Mouse (Mus musculus) lung, embryonic 14.5 days (tissue): ENCODE data around the gene Gm49384. TPM values are rescaled to one million over a fixed set of nuclear protein-coding genes. Genes with fewer than 3 reads are reported as not detected.

ENCODE experiments used
- ATAC-seq: fragments of 200-750 bp; cut with Nextera tagmentation; 2 replicates; pipeline ENCODE4 v1.8.0; 2017; ENCODE audit warnings: mild to moderate bottlenecking, moderate TSS enrichment, moderate library complexity; ENCODE audit not compliant: insufficient read depth
- DNase-seq: peaks from one replicate; pipeline ENCODE4 v3.0.0-alpha.2; 2015
- H3K27ac ChIP-seq: fragments of 300-500 bp; sonication (generic); 2 replicates; pipeline ENCODE4 v1.5.1; 2014; ENCODE audit warnings: low read depth, mild to moderate bottlenecking, moderate library complexity
- H3K27me3 ChIP-seq: fragments of 300-500 bp; sonication (generic); 2 replicates; pipeline ENCODE4 v1.6.1; 2014; ENCODE audit warnings: low read length, control low read depth; ENCODE audit not compliant: insufficient read depth
- H3K36me3 ChIP-seq: fragments of 300-500 bp; sonication (generic); 2 replicates; pipeline ENCODE4 v1.6.1; 2014; ENCODE audit warnings: control low read depth; ENCODE audit not compliant: insufficient read depth
- H3K4me1 ChIP-seq: fragments of 300-500 bp; sonication (generic); 2 replicates; pipeline ENCODE4 v1.6.1; 2014; ENCODE audit warnings: antibody characterized with exemption, control low read depth; ENCODE audit not compliant: insufficient read depth
- H3K4me2 ChIP-seq: fragments of 300-500 bp; sonication (generic); 2 replicates; pipeline ENCODE4 v1.6.1; 2014; ENCODE audit warnings: mild to moderate bottlenecking
- H3K4me3 ChIP-seq: fragments of 300-500 bp; sonication (generic); 2 replicates; pipeline ENCODE4 v1.5.1; 2014; ENCODE audit warnings: low read depth, low read length
- H3K9ac ChIP-seq: fragments of 300-500 bp; sonication (generic); 2 replicates; pipeline ENCODE4 v1.6.1; 2014
- H3K9me3 ChIP-seq: fragments of 300-500 bp; sonication (generic); 2 replicates; pipeline ENCODE4 v1.6.1; 2016; ENCODE audit warnings: low read depth, low read length, control low read depth
- CTCF ChIP-seq: IDR thresholded peaks from 2 replicates; pipeline ENCODE4 v1.5.1; 2016; ENCODE audit warnings: antibody characterized with exemption, low read depth
- WGBS: fragments of 180-500 bp; shearing (Covaris S2); extraction: QIAGEN DNeasy Blood & Tissue Kit; methylation state at CpG from one replicate; pipeline ENCODE4 v1.1.7; 2014; 5-methylcytosine and 5-hydroxymethylcytosine counted together
- polyA plus RNA-seq: library from polyadenylated mRNA; unstranded; fragments of >200 nt; fragmentation: Nextera tagmentation; extraction: Ambion mirVana; gene quantifications from 2 replicates; pipeline ENCODE4 v1.2.1, GENCODE M21; 2014

The Gm49384 gene
- polyA plus RNA-seq, 1 experiment from 2014 or later: 28.7 TPM

GRCm38 (mm10) chr12:69238284-69238683, 34.2 kb upstream of the Gm49384 start:
- DNase-seq: peak; percentile 34

GRCm38 (mm10) chr12:69235782-69236181, 31.7 kb upstream of the Gm49384 start:
- H3K4me1 ChIP-seq: no peaks in the 10 kb centered on the region
- 60% methylated on average over 6 of the region's 6 CpGs for WGBS
- H3K27ac ChIP-seq: no peak overlapping the region
- H3K9me3 ChIP-seq: no peaks in the 10 kb centered on the region
- no peak overlapping the region for H3K9ac ChIP-seq
- H3K36me3 ChIP-seq: no peaks in the 10 kb centered on the region
- no peak overlapping the region for H3K4me2 ChIP-seq
- DNase-seq (peak; percentile 20), ATAC-seq (peak; percentile 47; the same call in 1 of the 2 replicates)
- no peak for TF ChIP-seq CTCF
- H3K27me3 ChIP-seq: no peaks in the 10 kb centered on the region
- no peak overlapping the region for H3K4me3 ChIP-seq

More at GRCm38 (mm10) chr12:69238284-69238683, 34.2 kb upstream of the Gm49384 start:
- ATAC-seq: no peak
- no peak overlapping the region for H3K4me2 ChIP-seq
- no peaks in the 10 kb centered on the region for H3K4me1 ChIP-seq
- 30% methylated on average over 3 of the region's 3 CpGs for WGBS
- no peaks in the 10 kb centered on the region for H3K27me3 ChIP-seq
- no peaks in the 10 kb centered on the region for H3K9me3 ChIP-seq
- H3K9ac ChIP-seq: no peak overlapping the region
- no peak overlapping the region for H3K27ac ChIP-seq
- no peak overlapping the region for H3K4me3 ChIP-seq
- 0 out of 2 replicates have a peak, but pooled peaks have one; percentile 11 for TF ChIP-seq CTCF
- H3K36me3 ChIP-seq: no peaks in the 10 kb centered on the region

GRCm38 (mm10) chr12:69229251-69229650, 25.2 kb upstream of the Gm49384 start:
- ATAC-seq (no peak), DNase-seq (no peak)
- Histone ChIP-seq H3K27ac (no peak overlapping the region), H3K36me3 (peaks cover 10% of the 10 kb centered on the region; the same call in 1 of the 2 replicates), H3K4me3 (no peak overlapping the region), H3K9ac (no peak overlapping the region), H3K4me1 (peaks cover 3% of the 10 kb centered on the region; the same call in 1 of the 2 replicates), H3K27me3 (no peaks in the 10 kb centered on the region), H3K9me3 (no peaks in the 10 kb centered on the region), H3K4me2 (no peak overlapping the region)
- TF ChIP-seq CTCF: peak; percentile 22; the same call in 1 of the 2 replicates
- WGBS: 74% methylated on average over 2 of the region's 2 CpGs

GRCm38 (mm10) chr12:69227776-69228466, 23.9 kb upstream of the Gm49384 start, which contains the start of gene Pole2:
Gene Pole2, minus strand, starts transcription at chr12:69228195.
- under 1% methylated on average over 37 of the region's 37 CpGs for WGBS
- DNase-seq: peak; percentile 94
- H3K27me3 ChIP-seq: no peaks in the 10 kb centered on the region
- peak; percentile 99 for ATAC-seq
- peaks cover 3% of the 10 kb centered on the region; the same call in 1 of the 2 replicates for H3K4me1 ChIP-seq
- H3K9ac ChIP-seq: peak within 1 kb of the TSS; percentile 55
- no peak; the same call in 1 of the 2 replicates for TF ChIP-seq CTCF
- H3K4me2 ChIP-seq: peak within 1 kb of the TSS; percentile 67
- H3K27ac ChIP-seq: peak within 1 kb of the TSS; percentile 92
- H3K4me3 ChIP-seq: peak within 1 kb of the TSS; percentile 72
- peaks cover 14% of the 10 kb centered on the region; the same call in 1 of the 2 replicates for H3K36me3 ChIP-seq
- H3K9me3 ChIP-seq: no peaks in the 10 kb centered on the region

GRCm38 (mm10) chr12:69220613-69221277, 16.7 kb upstream of the Gm49384 start:
- Histone ChIP-seq H3K27me3 (no peaks in the 10 kb centered on the region), H3K27ac (no peak overlapping the region), H3K4me2 (no peak overlapping the region), H3K9me3 (no peaks in the 10 kb centered on the region), H3K36me3 (peaks cover 56% of the 10 kb centered on the region), H3K4me1 (no peaks in the 10 kb centered on the region), H3K4me3 (no peak overlapping the region), H3K9ac (no peak overlapping the region)
- no peak for ATAC-seq
- DNase-seq: no peak
- 86% methylated on average over 19 of the region's 19 CpGs for WGBS
- no peak for TF ChIP-seq CTCF

GRCm38 (mm10) chr12:69216587-69216986, 12.5 kb upstream of the Gm49384 start:
- TF ChIP-seq CTCF: no peak
- Histone ChIP-seq H3K27me3 (no peaks in the 10 kb centered on the region), H3K4me3 (no peak overlapping the region), H3K27ac (no peak overlapping the region), H3K9me3 (no peaks in the 10 kb centered on the region), H3K36me3 (peaks cover 74% of the 10 kb centered on the region), H3K9ac (no peak overlapping the region), H3K4me1 (no peaks in the 10 kb centered on the region), H3K4me2 (no peak overlapping the region)
- no peak for DNase-seq
- WGBS: 96% methylated on average over 7 of the region's 7 CpGs
- ATAC-seq: no peak
